Mouse (Mus musculus) ES-Bruce4 (cell line): Measurements from ENCODE around the gene Lrrc8a. TPM values are rescaled to one million over a fixed set of nuclear protein-coding genes. Genes with fewer than 3 reads are reported as not detected.

Experiments used
- H3K27ac ChIP-seq: 2 replicates; pipeline ENCODE4 v1.5.1; 2012; ENCODE audit warnings: low read length, inconsistent platforms; ENCODE audit not compliant: insufficient read depth
- H3K27me3 ChIP-seq: 2 replicates; pipeline ENCODE4 v1.6.1; 2012; ENCODE audit warnings: mild to moderate bottlenecking, low read length, inconsistent platforms; ENCODE audit not compliant: control insufficient read depth, poor library complexity, insufficient read depth, severe bottlenecking
- H3K36me3 ChIP-seq: 2 replicates; pipeline ENCODE4 v1.6.1; 2012; ENCODE audit warnings: inconsistent platforms, mild to moderate bottlenecking, low read length, moderate library complexity; ENCODE audit not compliant: control insufficient read depth, poor library complexity, insufficient read depth, severe bottlenecking
- H3K4me1 ChIP-seq: one replicate; pipeline ENCODE4 v1.8.1; 2011; ENCODE audit warnings: low read length; ENCODE audit not compliant: control insufficient read depth, insufficient read depth
- H3K4me3 ChIP-seq: 2 replicates; pipeline ENCODE4 v1.5.1; 2011; ENCODE audit warnings: low read depth, mild to moderate bottlenecking, low read length
- H3K9ac ChIP-seq: 2 replicates; pipeline ENCODE4 v1.6.1; 2012; ENCODE audit warnings: low read depth, mild to moderate bottlenecking, inconsistent platforms; ENCODE audit not compliant: poor library complexity, severe bottlenecking
- H3K9me3 ChIP-seq: replicated peaks from 2 replicates; pipeline ENCODE4 v1.6.1; 2012; ENCODE audit warnings: mild to moderate bottlenecking, low read length, inconsistent platforms; ENCODE audit not compliant: control insufficient read depth, poor library complexity, insufficient read depth, severe bottlenecking
- CTCF ChIP-seq: IDR thresholded peaks from one replicate; pipeline ENCODE4 v1.8.1; 2011; ENCODE audit warnings: low read depth, low read length
- EP300 ChIP-seq: IDR thresholded peaks from 2 replicates; pipeline ENCODE4 v1.6.1; 2011; ENCODE audit warnings: low read depth, low read length; ENCODE audit not compliant: insufficient read depth
- POLR2A ChIP-seq: IDR thresholded peaks from one replicate; pipeline ENCODE4 v1.8.1; 2011; ENCODE audit warnings: low read length; ENCODE audit not compliant: insufficient read depth
- polyA plus RNA-seq: library from polyadenylated mRNA; stranded (reverse); fragments of >200 nt; gene quantifications from 2 replicates; pipeline ENCODE4 v1.2.4, GENCODE M21; 2011; ENCODE audit warnings: low read depth; ENCODE audit not compliant: missing spikeins, insufficient read depth, insufficient read length

Lrrc8a gene
- polyA plus RNA-seq, 1 experiment: 19.2 TPM

- H3K27me3 ChIP-seq: no peaks in the 10 kb centered on the region
- H3K36me3 ChIP-seq: no peaks in the 10 kb centered on the region
- H3K9me3 ChIP-seq: 0 out of 2 replicates have a peak, but pooled peaks cover 2% of the 10 kb centered on the region
- no peak overlapping the region for H3K9ac ChIP-seq
- no peak for TF ChIP-seq EP300
- no peak for TF ChIP-seq CTCF
- no peak for TF ChIP-seq POLR2A
- no peak overlapping the region for H3K27ac ChIP-seq
- H3K4me1 ChIP-seq: no peaks in the 10 kb centered on the region
- H3K4me3 ChIP-seq: no peak overlapping the region
These were observed 25.9 kb upstream of the Lrrc8a start for GRCm38 (mm10) chr2:30211408-30212168.

- no peak overlapping the region for H3K9ac ChIP-seq
- H3K27me3 ChIP-seq: no peaks in the 10 kb centered on the region
- TF ChIP-seq CTCF: no peak
- TF ChIP-seq POLR2A: no peak
- no peak for TF ChIP-seq EP300
- H3K36me3 ChIP-seq: no peaks in the 10 kb centered on the region
- H3K4me3 ChIP-seq: no peak overlapping the region
- H3K9me3 ChIP-seq: peaks cover 7% of the 10 kb centered on the region; the same call in 1 of the 2 replicates
- H3K4me1 ChIP-seq: no peaks in the 10 kb centered on the region
- H3K27ac ChIP-seq: no peak overlapping the region
These were observed 25.4 kb upstream of the Lrrc8a start for GRCm38 (mm10) chr2:30212169-30212545.

GRCm38 (mm10) chr2:30212951-30213350 lies 24.6 kb upstream of the Lrrc8a start:
- H3K27me3 ChIP-seq: no peaks in the 10 kb centered on the region
- no peak overlapping the region for H3K27ac ChIP-seq
- H3K4me3 ChIP-seq: no peak overlapping the region
- H3K4me1 ChIP-seq: no peaks in the 10 kb centered on the region
- H3K36me3 ChIP-seq: no peaks in the 10 kb centered on the region
- no peak overlapping the region for H3K9ac ChIP-seq
- peaks cover 14% of the 10 kb centered on the region for H3K9me3 ChIP-seq
- no peak for TF ChIP-seq POLR2A
- TF ChIP-seq CTCF: no peak
- no peak for TF ChIP-seq EP300

- TF ChIP-seq EP300: no peak
- no peak for TF ChIP-seq CTCF
- no peak for TF ChIP-seq POLR2A
- Histone ChIP-seq H3K27me3 (no peaks in the 10 kb centered on the region), H3K27ac (no peak overlapping the region), H3K4me3 (no peak overlapping the region), H3K36me3 (no peaks in the 10 kb centered on the region), H3K9me3 (peaks cover 19% of the 10 kb centered on the region), H3K9ac (no peak overlapping the region), H3K4me1 (no peaks in the 10 kb centered on the region)
These were observed 22.8 kb upstream of the Lrrc8a start for GRCm38 (mm10) chr2:30214745-30215144.

- no peaks in the 10 kb centered on the region for H3K4me1 ChIP-seq
- H3K9ac ChIP-seq: no peak overlapping the region
- no peaks in the 10 kb centered on the region for H3K27me3 ChIP-seq
- H3K36me3 ChIP-seq: no peaks in the 10 kb centered on the region
- no peak overlapping the region for H3K4me3 ChIP-seq
- no peak for TF ChIP-seq EP300
- TF ChIP-seq CTCF: no peak
- TF ChIP-seq POLR2A: no peak
- H3K27ac ChIP-seq: no peak overlapping the region
- peaks cover 19% of the 10 kb centered on the region for H3K9me3 ChIP-seq
These were observed 22.0 kb upstream of the Lrrc8a start for GRCm38 (mm10) chr2:30215493-30215892.

- H3K27ac ChIP-seq: no peak overlapping the region
- no peaks in the 10 kb centered on the region for H3K36me3 ChIP-seq
- no peaks in the 10 kb centered on the region for H3K27me3 ChIP-seq
- H3K9ac ChIP-seq: no peak overlapping the region
- no peaks in the 10 kb centered on the region for H3K4me1 ChIP-seq
- H3K4me3 ChIP-seq: no peak overlapping the region
- TF ChIP-seq CTCF: no peak
- TF ChIP-seq EP300: no peak
- TF ChIP-seq POLR2A: no peak
- H3K9me3 ChIP-seq: peaks cover 19% of the 10 kb centered on the region
These were observed 21.2 kb upstream of the Lrrc8a start for GRCm38 (mm10) chr2:30216293-30216692.
